Mouse (Mus musculus): ENCODE results near the gene Mcur1.

Gene Mcur1

GRCm38 (mm10) chr13:43565346-43565745 is 5.4 kb upstream of the Mcur1 start:
- peak; percentile 81 for DNase-seq (ENCODE audit: low read depth)

- no peak for DNase-seq (ENCODE audit: low read depth)
These were observed 4.7 kb upstream of the Mcur1 start for GRCm38 (mm10) chr13:43564733-43565132.

DNA sequence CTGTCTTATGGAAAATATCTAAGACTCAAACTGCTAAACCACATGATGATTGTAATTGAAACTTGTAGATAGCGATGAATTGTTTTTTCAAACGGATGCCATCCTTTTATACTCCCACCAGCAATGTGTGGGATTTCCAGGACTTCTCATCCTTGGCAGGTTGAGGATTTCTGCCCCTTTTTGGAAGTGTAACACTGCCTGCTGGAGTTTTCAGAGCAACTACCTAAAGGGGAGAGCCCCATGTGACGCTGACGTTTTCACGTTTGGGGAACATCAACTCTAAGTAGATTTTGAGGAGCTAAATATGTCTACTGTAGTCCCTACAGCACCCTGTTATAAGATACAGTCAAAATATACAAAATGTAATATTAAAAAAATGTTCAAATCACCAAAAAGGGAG is 2.7 kb upstream of the Mcur1 start:
- DNase-seq (ENCODE audit: low read depth), result no peak

GRCm38 (mm10) chr13:43560458-43561411 is 744 bp upstream of the Mcur1 start:
- no peak for DNase-seq (ENCODE audit: low read depth)

GRCm38 (mm10) chr13:43558959-43559358 is 1.0 kb downstream of the Mcur1 start:
- DNase-seq (ENCODE audit: low read depth), result no peak

DNA sequence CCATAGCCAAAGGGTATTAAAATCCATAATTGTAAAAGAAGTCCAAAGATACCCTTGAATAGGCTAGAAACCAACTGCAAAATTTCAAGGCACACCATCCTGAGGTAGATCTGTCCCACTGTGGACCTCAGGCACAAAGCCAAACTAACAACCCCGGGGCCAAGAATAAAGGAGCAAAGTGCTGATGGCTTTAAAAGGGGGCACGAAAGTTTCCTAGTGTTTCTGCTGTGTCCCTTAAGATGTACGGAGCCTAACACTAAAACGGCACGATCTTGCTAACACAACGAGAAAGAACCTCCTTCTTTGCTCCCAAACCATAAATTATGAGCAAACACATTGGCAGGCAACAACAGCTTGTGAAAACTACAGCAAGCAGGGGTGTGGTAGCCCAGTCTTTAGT is 1.6 kb downstream of the Mcur1 start:
- no peak for DNase-seq (ENCODE audit: low read depth)

DNA sequence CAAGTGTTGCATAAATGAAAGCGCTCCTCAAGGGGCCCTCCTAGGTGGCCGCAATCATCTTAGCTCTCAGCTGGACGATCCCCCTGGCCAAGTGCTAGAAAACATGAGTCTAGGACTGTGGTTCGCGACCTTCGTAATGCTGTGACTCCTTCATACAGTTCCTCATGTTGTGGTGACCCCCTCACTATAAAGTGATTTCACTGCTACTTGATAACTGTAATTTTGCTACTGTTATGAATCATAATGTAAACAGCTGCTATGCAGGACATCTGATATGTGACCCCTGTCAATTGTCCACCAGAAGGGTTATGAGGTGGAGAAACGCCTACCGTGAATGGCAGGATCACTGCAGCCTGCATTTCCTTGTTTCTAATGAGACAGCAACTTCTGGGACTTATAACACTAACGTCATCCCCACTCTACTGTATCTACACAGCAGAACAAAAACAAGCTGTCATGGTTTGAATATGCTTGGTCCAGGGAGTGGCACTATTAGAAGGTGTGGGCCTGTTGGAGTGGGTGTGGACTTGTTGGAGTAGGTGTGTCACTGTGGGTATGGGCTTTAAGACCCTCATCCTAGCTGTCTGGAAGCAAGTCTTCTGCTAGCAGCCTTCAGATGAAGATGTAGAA is 3.0 kb downstream of the Mcur1 start:
- DNase-seq (ENCODE audit: low read depth), result no peak

- no peak for DNase-seq (ENCODE audit: low read depth)
These were observed 4.7 kb downstream of the Mcur1 start for GRCm38 (mm10) chr13:43555321-43555720.

GRCm38 (mm10) chr13:43554827-43555226 is 5.2 kb downstream of the Mcur1 start:
- no peak for DNase-seq (ENCODE audit: low read depth)

GRCm38 (mm10) chr13:43550676-43551075 is 9.3 kb downstream of the Mcur1 start:
- DNase-seq (ENCODE audit: low read depth), result no peak

DNA sequence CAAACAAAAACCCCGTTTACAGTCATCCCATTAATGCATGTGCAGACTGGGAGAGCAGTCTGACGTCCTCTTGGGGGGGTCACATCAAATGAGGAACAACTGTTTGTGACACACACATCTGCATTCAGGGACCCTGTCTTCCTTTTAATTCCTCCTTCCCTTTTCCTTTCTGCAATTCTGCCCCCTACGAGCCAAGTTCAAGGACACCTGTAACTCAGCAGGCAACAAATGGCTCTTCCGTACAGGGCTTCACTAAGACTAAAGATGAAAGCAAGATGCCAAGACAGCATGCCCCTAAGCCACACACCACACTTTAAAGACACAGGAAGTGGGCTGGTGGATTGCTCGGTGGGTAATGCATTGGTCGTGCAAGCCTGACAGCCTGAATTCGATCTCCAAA is 10.1 kb downstream of the Mcur1 start:
- no peak for DNase-seq (ENCODE audit: low read depth)

DNA sequence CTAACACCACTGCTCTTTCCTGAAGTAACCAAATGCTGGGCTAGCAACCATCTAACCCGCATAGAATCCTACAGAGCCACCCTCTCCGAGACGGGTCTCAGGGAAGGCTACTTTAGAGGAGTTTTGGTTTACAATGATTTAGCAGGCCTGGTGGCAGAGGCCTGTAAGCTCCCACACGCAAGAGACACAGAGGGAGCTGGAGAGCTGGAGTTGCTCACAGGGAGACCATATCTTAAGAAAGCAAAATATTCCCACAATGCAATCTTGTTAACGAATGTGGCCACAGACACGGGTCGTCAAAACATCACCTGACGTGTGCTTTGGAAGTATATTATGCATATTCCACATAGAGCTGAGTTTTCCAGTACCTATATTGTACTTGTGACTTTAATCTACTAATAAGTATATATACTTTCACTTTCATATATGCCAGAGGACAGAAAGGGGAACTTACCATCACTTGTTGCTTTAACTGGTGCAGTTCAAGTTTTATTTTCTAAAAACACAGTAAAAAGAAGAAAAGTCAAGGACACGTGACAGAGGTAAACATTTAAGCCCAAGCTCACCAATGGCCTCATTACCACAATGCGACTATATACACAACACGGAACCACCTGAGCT is 10.8 kb downstream of the Mcur1 start:
- DNase-seq (ENCODE audit: low read depth), result no peak

DNA sequence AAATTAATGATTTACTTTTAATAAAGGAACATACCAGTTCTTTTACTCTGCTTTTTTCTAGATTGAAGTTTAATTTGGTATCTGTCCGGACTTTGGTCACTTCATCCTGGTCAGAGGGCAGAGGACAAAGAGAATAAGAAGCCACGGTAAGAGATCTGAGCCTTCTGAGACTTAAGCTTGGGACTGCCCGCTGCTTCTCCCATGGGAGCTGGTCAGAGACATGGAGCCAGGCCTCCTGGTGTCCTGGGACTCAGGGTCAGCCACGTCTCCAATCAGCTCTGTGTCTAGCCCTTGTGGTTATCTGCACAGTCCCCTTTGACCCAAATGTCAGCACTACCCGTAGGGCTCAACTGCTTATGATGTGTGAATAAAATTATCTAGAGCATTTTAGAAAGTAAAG is 11.4 kb downstream of the Mcur1 start:
- DNase-seq (ENCODE audit: low read depth), result no peak

DNA sequence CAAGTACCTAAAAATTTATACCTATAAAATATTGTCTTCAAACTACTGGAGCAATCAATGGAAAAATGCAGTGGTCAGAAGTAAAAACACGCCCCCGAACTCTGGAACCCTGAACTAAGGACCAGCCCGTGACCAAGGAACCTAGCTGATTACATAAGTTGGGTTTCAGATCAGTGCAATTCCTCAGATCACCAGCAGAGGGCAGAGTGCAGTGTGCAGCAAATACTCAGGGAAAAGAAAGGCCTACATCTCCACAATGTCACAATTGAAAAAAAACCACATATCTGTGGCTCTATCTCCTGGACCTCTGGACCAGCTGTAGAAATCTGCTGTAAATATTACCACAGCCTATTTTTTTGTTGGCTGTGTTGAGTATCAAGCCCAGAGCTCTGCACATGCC is 13.1 kb downstream of the Mcur1 start:
- DNase-seq (ENCODE audit: low read depth), result peak; percentile 75

DNA sequence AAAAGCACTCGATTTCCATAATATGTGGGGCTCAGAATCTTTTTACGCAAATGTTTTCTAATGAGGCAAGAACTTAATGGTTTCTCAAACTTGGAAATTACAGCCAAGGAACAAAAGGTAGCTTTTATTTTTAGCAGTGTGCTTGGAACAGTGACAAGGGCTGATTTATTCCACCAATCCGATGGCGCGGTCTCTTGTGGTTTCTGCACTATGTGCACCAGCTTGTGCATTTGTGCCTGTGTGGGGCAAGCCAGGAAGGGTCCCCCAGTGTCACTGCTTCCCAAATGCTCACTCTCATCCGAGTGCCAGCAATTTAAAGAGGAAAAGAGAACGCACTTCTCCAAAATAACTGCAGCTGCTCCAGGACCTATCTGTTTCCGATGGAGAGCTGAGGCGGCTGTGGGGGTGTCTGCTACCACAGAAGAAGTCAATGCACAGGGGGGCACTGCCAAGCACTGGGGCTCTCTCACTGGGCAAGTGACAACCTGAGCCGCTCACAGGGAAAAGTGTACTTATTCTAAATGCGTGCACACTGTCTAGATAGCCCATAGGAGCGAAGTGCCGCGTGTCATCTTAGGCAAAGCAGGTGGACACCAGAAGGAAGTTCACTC is 19.7 kb downstream of the Mcur1 start:
- DNase-seq (ENCODE audit: low read depth), result no peak

DNA sequence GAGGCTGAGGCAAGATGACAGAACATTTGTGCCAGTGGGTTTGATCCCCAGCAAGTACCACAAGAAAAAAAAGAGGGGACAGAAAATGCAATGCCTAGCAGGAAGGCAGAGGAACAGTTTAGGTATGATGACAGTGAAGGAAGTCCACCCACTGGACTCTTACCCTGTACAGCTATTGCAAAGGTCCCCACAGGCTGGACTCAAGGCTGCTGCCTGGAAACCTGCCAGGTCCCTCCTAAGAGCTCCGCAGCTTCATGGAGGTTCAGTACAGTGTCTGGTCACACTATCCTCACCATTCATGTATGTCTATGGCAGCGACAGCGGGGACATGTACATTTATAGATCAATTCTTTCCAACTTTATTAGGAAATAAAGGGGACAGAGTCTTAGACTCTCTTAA is 20.6 kb downstream of the Mcur1 start:
- no peak for DNase-seq (ENCODE audit: low read depth)

DNA sequence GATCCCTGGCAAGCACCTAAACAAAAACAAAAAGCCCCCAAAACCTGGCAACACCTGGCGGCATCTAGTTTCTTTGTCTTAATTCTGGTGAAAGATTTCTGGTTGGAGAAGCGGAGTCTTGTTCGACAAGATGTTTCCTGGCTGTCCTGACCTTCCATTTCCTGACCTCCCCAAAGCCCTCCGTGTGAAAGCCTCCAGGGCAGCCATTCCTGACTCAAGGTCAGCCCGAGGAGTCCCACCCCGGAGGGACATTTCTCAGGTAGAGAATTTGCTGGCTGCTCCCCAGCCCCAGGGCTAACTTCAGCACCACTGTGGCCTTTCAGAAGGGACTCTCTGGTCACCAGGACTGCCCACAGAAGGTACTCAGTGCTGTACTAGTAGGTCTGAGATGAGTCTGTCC is 22.1 kb downstream of the Mcur1 start:
- no peak for DNase-seq (ENCODE audit: low read depth)

- DNase-seq (ENCODE audit: low read depth), result no peak
These were observed 26.0 kb downstream of the Mcur1 start for GRCm38 (mm10) chr13:43534015-43534414.

- DNase-seq (ENCODE audit: low read depth), result peak; percentile 64
These were observed 28.9 kb downstream of the Mcur1 start for GRCm38 (mm10) chr13:43530832-43531693.

GRCm38 (mm10) chr13:43530129-43530831 is 29.7 kb downstream of the Mcur1 start:
- no peak for DNase-seq (ENCODE audit: low read depth)

GRCm38 (mm10) chr13:43526289-43526688 is 33.7 kb downstream of the Mcur1 start:
- no peak for DNase-seq (ENCODE audit: low read depth)

Data from c-Kit-positive CD71-negative TER-119-negative erythroid progenitor cells, embryonic 14.5 days (primary cell).